Mouse (Mus musculus) adrenal gland, adult 8-10 months (tissue): ENCODE results near the gene Rab34. TPM values are rescaled to one million over a fixed set of nuclear protein-coding genes. Genes with fewer than 3 reads are reported as not detected.

Experiments used
- DNase-seq: peaks from one replicate; pipeline ENCODE4 v3.0.0; 2022
- total RNA-seq, 4 experiments: library from RNA; stranded (reverse); gene quantifications; 2 replicates each; pipeline ENCODE4 v1.2.4; 2022

The Rab34 gene
- total RNA-seq: 100 to 1,000 TPM in 2 of 4 experiments, 10 to 100 TPM in 2; 72.8 to 116 (median 98.4) TPM

DNA sequence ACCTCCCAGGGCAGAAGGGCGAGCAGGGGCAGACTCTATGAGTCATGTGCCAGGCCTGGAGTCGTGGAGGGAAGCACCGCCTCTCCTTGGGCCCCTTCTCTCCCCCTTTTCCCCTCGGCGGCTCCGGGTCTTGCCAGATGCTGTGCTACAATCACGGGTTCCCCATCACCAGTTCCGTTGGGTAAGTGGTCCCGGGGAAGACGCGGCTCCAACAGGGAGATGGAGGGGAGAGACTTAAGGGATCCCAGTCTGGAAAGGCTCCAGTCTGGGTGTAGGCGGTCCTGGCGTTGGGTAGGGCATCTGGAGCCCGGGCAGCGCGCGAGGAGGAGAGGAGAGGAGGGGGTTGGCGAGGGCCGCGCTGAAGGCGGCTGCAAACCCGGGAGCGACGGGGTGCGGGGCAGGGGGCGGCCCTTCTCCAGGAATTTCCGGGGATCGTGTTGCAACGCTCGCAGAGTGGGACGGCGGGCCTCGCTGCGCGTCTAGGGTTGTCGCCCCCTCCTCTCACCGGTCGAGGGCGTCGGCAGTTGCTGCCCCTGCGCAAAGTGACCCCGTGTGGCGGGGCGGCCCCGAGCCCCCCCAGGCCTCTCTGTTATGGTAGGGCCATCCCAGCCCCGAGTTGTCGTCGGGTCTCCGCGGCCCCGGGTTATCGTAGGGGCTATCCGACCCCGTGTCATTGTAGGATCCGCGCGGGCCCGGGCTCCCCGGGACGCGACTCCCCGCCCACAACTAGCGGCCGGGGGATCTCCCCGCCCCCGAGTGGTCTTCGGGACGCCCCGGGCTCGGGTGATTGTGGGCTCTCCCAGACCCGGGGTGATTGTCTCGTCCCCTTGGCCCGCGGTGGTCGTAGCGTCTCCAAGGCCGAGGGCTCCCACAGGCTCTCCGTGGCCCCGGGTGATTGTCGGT is at the start of gene Rab34:
TSS of gene Rab34 (plus strand) at position 100 of the 903 bp plus-strand sequence.
- DNase-seq: peak; percentile 69

DNA sequence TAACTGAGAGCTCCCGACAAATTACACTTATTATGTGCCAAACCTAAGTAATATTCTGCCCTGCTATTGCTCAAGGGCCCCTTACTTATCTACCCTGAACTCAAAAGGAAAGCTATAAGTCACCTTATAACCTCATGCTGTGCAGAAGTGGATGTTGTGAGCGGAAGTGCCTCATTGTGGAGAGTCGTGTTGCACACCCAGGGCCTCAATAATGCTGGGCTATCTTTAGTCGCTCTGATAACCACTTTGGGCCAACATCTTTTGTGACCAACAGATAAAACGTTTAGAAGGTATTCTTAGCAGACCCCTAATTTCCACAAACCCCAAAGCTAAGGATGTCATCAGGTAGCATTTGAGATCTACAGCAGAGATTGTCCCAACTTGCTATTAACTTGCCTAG is 47.6 kb upstream of the Rab34 start:
- no peak for DNase-seq

DNA sequence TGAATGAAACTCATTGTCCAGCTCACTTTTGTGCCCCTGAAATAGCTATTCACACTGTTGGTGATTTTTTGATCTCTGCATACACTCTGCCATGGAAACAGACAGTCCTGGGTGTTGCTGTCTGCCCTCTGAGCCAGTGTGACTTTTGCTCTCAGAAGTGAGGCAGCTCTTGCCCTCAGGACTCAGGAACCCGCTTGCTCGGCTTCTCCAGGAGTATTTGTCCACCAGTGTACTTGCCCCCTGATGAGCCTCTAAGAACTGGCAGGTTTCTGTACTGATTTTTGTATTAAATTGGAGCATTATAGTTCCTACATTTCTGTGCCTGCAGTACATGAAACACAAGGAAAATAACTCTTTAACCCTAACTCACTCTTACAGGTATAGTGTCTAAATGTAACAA is 44.7 kb upstream of the Rab34 start:
- DNase-seq: no peak

DNA sequence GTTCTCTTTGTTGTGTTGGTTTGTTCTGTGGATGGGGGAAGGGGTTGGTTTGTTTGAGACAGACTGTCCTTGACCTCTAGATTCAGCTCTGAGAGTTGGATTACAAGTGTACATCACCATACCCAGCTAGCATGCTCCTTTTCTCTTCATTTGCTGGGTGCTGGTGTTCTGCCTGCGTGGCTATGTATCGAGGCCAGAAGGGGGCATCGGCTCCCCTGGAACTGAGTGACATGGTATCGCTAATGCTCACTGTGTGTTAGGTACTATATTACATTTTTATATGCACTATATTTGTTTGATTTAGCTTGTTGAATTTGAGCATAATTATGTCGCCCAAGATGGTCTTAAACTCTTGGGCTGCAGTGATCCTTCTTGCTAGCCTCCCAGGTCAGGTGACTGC is 42.1 kb upstream of the Rab34 start:
- no peak for DNase-seq

DNA sequence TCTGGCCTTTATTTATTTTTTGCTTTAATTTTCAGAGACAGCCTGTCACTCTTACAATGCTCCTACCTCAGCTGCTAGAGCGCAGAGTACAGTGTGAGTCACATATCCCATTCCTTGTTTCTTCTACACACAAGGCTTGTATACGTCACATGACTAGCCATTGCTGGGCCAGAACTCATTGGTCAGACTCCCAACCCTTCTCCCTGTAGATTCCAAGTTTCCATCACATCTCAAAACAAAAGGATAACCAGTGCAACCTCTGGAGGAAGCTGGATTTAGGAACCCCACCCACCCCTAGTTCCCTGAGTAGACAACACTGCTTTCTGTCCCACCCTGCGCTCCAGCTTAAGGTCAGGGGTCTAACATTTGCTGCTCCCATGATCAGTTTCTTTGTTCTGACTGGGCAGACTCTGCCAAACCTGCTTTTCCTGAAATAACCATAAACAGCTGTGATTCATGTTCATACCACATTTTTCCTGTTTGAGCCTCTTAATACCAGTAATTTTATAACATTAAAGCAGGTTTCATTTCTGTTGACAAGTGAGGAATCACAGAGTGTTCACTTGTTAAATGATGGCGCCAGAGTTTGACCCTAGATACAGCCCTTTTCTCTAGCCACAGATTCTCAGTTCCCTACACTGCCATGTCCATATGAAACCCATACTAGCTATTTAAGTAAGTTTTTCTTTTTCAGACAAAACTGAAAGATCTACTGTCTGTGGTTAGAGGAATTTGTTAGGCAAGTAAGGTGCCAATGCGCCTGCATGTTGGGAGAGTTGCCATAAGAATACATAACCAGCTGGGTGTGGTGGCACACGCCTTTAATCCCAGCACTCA is 41.3 kb upstream of the Rab34 start:
- DNase-seq: no peak

DNA sequence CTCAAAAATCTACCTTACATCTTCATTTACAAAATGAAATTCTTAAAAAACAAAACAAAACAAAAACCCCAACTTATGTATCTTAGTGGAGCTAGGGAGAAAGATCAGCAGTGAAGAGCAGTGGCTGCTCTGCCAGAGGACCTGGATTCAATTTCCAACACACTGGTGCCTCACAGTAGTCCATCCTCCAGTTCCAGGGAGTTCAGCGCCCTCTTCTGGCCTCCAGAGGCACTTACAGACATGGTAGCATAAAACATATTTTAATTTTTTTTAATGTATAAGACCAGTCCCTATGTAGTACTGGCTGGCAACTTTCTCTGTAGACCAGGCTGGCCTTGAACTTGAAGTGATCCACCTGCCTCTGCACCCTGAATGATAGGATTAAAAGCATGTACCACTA is 37.1 kb upstream of the Rab34 start:
- DNase-seq: no peak

DNA sequence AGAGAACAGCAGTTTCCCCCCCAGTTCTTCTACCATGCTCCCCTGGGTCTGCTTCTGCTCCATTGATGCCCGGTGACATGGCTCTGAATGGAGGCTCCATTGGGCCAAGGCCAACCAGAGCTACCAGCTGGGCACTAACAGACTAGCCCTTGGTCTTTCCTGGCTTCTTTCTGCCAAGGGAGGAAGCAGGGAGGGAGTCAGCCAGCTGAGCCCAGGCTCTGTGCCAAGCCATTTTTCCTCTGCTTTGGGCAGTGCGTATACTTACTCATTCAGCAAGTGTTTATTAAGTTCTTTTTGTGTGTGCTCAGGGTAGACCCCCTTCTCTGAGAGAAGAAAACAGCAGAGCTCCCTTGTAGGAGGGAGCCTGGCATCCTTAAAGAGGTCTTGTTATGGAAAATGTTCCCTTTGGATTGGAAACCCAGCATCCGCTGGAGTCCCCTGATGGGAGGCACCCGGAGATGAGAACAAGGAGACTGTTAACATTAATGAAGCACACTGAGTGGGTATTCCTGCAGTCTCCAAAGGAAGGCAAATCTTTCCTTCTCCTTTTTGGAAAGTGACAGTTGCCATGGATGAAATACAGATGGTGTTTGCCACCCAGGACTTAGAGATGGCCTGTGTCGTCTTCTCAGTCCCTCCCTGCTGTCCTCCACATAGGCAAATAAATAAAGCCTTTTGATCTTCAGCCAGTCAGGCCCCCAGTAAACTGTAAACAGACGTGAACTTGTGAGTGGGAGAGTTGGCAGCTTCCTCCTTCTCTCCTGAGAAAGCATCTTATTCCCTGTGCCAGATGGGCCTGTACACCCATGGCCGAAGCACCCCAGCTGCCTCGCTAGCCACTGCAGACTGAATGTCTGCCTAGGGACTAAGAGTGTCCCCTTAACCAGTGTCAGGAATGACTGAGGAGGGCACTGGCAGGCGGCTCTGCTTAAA is 35.7 kb upstream of the Rab34 start:
- DNase-seq: peak; percentile 73

DNA sequence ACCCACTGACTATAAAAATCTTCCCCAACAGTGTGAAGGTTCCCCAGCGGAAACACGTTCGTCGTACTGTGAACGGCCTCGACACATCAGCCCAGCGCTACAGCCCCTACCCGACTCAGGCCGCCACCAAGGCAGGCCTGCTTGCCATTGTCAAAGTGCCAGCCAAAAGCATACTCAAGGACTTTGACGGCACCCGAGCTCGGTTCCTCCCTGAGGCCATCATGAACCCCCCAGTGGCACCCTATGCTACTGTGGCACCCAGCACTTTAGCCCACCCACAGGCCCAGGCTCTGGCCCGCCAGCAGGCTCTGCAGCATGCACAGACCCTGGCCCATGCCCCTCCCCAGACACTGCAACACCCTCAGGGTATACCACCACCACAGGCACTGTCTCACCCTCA is 34.5 kb upstream of the Rab34 start:
- DNase-seq: no peak

DNA sequence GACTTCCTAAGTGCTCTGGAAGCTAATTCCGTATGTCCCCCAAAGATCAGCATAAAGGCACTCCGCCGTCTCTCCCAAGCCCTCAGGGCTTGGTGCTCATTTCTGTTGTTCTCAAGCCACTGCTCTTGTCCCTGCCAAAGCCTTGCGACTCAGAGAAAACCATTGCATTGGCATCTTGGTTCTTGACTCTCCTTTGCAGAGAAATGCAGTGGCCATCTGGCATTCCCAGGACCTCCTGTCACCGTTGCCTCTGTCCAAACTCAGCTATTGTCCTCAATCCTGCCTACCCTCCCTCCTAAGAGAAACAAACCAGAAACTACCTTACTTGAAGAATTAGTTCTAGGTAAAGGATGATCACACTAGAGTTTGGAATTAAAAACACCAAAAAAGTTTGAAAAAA is 32.6 kb upstream of the Rab34 start:
- no peak for DNase-seq

DNA sequence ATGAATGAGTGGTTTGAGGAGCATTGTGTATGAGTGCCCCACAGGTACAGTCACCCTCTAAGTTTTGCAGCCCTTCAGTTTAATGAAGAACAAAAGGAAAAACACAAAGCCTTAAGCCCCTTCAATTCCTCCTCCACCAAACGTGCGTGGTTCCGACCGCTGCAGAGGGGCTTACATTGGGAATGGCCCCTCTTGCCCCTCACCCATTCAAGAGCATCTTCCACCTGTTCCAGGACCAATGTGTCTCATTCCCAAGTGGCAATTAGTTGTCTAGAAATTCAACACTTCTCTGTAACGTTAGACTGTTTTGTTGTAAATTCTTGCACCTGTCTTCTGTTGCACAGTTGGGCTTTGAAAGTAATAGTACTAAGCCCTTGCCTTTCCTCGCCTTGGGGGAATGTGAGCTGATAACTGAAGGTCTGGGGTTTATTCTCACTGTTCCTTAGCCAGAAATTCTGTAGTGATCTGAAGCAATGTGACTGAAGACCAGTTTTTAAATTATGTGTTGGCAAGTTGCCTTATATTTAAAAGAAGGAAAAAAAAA is 32.0 kb upstream of the Rab34 start:
- DNase-seq: no peak

DNA sequence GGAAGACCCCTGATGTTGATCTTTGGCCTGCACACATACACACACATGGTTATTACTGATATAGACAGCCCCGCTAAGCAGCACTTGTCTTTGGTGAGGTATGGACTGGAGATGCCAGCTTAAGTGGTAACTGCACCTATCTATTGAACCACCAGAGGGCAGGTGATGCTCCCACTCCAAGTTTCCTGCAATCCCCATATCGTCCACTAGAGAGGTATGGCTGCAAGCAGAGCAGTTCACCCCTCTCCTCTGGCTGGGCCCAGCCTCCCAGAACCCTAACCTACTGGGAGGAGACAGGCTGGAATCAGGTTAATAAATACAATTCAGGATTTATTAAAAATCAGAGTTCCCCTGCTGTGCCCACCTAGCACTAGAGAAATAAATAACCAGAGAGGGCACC is 29.1 kb upstream of the Rab34 start:
- no peak for DNase-seq

DNA sequence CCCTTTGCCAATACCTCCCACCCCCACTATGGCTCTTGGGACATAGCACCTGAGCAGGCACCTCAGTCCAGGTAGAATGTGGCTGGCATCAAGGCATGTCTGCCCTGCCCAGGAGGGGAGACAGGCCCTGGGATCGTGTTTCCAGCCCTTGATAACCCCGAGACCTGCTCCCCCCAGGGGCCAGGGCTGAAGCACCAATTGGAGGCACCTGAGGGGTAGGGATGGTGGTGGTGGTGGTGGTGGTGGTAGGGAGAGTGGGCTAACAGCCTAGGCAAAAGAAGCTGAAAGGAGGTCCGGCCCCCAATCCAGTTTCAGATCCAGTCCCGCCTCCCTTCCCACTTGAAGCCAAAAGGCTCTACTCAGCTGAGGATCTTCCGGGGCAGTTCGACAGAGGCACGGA is 28.7 kb upstream of the Rab34 start:
- DNase-seq: no peak

DNA sequence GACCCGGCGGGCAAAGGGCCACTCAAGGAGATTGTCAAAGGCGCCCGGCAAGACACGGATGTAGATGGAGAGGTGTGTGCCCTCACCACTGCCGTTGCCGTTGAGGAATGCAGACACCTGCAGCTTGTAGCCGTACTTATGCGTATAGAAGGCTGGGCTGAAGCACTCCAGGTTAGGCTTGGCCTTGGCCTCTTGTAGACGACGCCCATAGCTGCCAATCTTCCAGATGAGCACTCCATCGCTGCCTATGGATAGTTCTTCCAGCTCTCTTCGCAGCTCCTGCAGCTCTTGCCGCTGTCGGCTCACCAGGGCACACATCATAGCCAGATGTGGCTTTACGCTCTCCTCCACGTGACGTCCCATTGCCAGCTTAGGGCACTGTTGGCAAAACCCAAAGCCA is 28.1 kb upstream of the Rab34 start:
- no peak for DNase-seq

DNA sequence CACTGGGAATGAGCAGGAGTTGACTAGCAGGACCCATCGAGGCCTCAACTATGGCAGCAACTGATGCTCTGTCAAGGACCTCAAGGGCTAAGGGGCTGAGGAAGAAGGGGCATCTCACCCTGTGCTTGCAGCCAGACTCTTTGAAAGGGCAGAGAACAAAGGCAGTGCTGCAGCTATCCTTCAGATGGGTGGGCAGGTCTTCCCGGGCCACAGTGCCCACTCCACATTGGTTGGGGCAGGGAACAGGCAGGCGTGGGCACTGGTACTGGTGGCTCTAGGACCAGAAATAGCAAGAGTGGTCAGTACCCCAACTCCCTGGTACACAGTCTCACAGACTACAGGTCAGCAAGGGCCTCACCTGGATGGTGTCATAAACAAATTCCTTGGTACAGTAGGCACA is 27.6 kb upstream of the Rab34 start:
- DNase-seq: no peak

DNA sequence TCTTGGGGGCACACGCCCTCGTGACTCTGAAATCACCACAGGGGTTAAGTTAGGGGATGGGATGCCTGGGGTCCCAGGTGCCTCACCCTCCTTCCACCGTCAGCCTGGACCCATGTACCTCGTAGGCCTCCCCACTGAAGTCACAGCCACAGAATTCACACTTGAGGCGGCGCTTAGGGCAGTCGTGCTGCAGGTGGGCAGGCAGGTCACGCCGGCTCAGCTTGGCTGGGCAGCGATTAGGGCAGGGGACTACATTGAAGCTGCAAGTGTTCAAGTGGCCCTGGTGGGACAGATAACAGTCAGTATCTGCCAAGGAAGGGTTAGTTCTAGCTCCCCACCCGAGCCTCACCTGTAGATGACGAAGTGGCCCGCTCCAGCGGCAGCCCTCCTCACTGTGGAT is 27.1 kb upstream of the Rab34 start:
- DNase-seq: no peak

DNA sequence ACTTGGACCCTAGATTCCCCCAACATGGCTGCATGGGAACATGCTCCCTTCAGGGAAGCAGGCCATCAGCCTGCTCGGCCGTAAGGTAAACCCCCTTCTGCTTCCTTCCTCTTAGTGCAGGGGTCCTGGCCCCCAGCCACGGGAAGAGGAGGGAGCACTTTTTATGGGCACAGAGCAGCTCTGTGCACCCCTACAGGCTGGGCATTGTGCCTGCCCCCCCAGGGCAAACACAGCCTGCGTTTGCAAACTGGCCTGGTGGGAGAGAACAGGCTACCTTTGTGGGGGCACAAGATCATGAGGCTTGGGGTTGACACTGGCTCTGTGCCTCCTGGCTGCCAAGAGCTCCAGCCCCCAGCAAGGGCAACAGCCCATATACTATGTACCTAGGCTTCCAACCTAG is 26.3 kb upstream of the Rab34 start:
- no peak for DNase-seq

DNA sequence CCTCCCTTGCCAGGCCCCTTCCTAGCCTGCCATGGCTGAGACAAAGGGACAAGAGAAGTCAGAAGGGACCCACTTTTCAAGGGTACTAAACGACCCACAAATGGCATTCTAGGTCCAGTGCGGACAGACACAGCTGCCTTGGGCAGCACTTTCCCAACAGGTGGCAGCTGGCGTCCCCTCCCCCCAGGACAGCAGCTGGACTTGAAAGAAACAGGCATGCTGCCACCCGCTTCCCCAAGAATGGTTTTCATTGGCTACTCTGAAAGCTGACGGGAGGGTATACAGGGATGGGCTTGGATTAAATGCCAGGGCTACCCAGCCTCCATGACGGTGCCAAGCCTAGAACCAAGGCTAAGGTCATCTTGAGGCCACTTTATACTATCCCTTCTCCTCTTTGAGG is 25.7 kb upstream of the Rab34 start:
- DNase-seq: peak; percentile 75

DNA sequence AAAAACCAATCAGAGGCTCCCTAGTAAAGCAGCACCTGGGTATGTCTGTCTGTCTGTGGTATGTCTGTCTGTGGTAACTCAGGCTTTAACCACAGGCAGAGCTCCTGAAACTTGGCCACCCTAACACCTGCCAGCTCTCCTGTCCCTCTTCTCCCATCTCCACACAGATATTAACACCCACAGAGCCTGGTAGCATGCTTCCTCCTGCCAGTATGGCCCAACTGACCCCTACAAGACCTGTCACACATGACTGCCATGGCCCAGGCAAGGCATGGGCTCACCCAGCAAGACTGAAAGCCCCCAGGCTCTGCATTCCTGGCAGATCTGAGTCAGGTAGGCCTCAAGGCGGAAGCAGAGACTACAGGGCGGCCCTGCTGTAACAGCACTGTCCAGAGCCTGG is 25.2 kb upstream of the Rab34 start:
- DNase-seq: no peak

DNA sequence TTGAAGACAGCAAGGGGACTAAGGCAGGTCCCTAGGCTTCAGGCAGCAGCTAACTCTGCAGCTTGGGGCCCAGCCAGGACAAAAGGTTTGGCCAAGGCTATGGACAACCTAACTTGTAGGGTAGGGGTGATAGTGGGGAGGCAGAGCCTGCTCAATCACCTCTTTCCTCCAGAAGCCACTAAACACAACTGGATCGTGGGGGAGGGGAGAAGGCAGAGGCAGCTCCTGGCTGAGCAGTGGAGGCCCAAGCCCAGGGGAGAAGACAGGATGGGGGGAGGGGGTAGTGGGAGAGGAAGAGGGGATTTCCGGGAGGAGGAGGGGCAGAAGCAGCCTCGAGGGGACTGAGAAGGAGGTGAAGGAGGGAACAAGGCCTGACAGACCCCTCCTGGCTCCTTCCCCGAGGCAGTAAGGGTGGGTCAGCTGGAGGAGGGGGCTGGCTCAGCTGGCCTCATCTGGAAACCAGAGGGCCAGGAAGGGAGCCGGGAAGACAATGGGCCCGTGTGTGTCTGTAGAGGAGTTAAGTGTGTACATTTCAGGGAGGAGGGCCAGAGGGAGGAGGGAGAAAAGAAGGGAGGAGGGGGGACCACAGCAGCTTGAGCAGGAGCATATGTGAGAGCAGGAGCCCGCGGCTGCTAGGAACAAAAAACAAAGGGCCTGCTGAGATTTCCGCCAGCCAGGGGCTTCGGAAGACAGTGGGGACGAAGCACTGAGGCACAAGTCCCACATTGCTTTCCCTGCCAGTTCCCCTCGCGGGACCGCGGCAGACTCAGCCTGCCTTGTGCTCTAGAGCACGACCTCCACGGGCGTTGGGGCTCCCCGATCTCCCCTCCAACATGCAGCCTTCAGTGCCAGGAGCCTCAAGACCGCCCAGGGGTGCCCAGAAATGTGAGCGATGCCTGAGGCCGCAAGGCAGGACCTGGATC is 24.3 kb upstream of the Rab34 start:
- DNase-seq: peak; percentile 77

DNA sequence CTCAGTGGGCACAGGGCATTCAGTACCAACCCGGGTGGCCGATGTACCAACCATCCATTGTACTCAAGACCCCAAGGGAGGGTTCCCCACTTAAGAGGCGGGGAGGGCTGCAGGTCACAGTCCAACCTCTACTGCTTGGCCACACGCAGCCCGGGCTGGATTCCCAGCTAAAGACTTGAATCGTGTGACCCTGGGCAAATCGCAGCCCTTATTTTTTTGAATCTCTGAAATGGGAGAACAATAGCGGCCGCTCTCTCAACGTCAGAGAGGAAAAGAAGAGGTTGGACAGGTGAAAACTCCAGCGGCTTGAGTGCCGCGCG is 23.7 kb upstream of the Rab34 start:
- DNase-seq: no peak
